Mouse (Mus musculus) kidney, embryonic 16.5 days (tissue): ENCODE measurements at regions not wholly inside any gene's neighbourhood (a gene's known extent, or its start where the extent isn't known, plus 50 kb on each side); places are given as distances from the start of the nearest gene placed in this dataset.
"Not testable (repeated sequence)": the region's sequence is repeated elsewhere in the genome, so short reads cannot be mapped to it uniquely, and the experiment has no call there.

ENCODE experiments used
- ATAC-seq: fragments of 200-750 bp; cut with Nextera tagmentation; 2 replicates; pipeline ENCODE4 v1.8.0; 2017; ENCODE audit warnings: moderate TSS enrichment; ENCODE audit not compliant: low FRiP score, low TSS enrichment
- H3K27ac ChIP-seq: fragments of 300-500 bp; sonication (generic); 2 replicates; pipeline ENCODE4 v1.5.1; 2014; ENCODE audit warnings: low read length
- H3K27me3 ChIP-seq: fragments of 300-500 bp; sonication (generic); 2 replicates; pipeline ENCODE4 v1.6.1; 2014; ENCODE audit warnings: low read length, control low read depth, mixed read lengths; ENCODE audit not compliant: insufficient read depth
- H3K36me3 ChIP-seq: fragments of 300-500 bp; sonication (generic); 2 replicates; pipeline ENCODE4 v1.6.1; 2014; ENCODE audit warnings: low read length, control low read depth, mixed read lengths; ENCODE audit not compliant: insufficient read depth
- H3K4me1 ChIP-seq: fragments of 300-500 bp; sonication (generic); 2 replicates; pipeline ENCODE4 v1.6.1; 2014; ENCODE audit warnings: low read length, control low read depth, mixed read lengths; ENCODE audit not compliant: insufficient read depth
- H3K4me2 ChIP-seq: fragments of 300-500 bp; sonication (generic); replicated peaks from 2 replicates; pipeline ENCODE4 v1.6.1; 2014; ENCODE audit warnings: low read depth, low read length
- H3K4me3 ChIP-seq: fragments of 300-500 bp; sonication (generic); 2 replicates; pipeline ENCODE4 v1.5.1; 2014; ENCODE audit warnings: mild to moderate bottlenecking, low read length
- H3K9ac ChIP-seq: fragments of 300-500 bp; sonication (generic); replicated peaks from 2 replicates; pipeline ENCODE4 v1.6.1; 2014; ENCODE audit warnings: low read length
- H3K9me3 ChIP-seq: fragments of 300-500 bp; sonication (generic); 2 replicates; pipeline ENCODE4 v1.6.1; 2016; ENCODE audit warnings: low read length, control low read depth
- WGBS: fragments of 180-500 bp; shearing (Covaris S2); extraction: QIAGEN DNeasy Blood & Tissue Kit; methylation state at CpG from one replicate; pipeline ENCODE4 v1.1.7; 2014; 5-methylcytosine and 5-hydroxymethylcytosine counted together

DNA sequence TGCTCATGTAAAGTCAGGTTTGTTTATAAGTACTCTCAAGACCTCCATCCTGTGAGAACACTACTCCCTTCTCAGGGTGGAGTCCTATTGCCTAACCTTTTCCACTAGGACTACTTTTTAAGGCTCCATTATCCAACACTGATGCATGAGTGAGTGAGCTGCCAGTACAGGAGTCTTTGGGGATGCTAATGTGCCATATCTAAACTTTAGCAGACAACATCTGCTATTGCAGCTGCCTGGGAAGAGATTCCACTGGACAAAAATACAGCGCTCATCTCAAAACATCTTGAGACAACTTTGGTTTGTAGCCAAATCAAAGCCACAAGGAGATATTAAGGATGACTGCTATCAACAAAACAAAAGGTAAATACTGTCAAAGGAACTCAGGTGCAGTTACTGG lies 52.3 kb upstream of the Gm10985 start:
- Histone ChIP-seq H3K4me2 (no peak overlapping the region), H3K9ac (no peak overlapping the region), H3K9me3 (no peaks in the 10 kb centered on the region), H3K27me3 (no peaks in the 10 kb centered on the region), H3K4me1 (no peaks in the 10 kb centered on the region), H3K4me3 (no peak overlapping the region), H3K36me3 (no peaks in the 10 kb centered on the region), H3K27ac (no peak overlapping the region)
- ATAC-seq: no peak
- WGBS: 98% methylated on average over 1 of the region's 1 CpGs

DNA sequence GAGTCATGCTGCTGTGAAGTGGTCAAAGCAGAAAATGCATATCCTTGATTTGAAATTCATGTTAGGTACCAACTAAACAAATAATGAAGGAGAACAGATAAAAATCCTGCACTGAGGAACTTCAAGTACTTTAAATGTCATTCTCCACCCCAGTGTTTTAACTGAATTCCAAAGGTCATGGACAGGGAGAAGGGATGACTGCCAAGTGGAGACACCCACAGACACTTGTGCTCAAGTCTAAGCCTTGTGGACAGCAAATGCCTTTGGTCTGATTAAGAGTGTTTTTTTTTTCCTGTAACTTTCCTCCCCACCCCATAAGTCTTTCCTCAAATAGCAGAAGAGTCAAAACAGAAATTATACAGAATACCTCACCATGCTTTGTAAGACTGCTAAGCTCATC lies 55.2 kb upstream of the Gm10985 start:
- no peak overlapping the region for H3K9ac ChIP-seq
- H3K9me3 ChIP-seq: no peaks in the 10 kb centered on the region
- ATAC-seq: no peak
- no peaks in the 10 kb centered on the region for H3K27me3 ChIP-seq
- H3K4me2 ChIP-seq: no peak overlapping the region
- no peak overlapping the region for H3K27ac ChIP-seq
- no peaks in the 10 kb centered on the region for H3K36me3 ChIP-seq
- H3K4me3 ChIP-seq: no peak overlapping the region
- no peaks in the 10 kb centered on the region for H3K4me1 ChIP-seq

DNA sequence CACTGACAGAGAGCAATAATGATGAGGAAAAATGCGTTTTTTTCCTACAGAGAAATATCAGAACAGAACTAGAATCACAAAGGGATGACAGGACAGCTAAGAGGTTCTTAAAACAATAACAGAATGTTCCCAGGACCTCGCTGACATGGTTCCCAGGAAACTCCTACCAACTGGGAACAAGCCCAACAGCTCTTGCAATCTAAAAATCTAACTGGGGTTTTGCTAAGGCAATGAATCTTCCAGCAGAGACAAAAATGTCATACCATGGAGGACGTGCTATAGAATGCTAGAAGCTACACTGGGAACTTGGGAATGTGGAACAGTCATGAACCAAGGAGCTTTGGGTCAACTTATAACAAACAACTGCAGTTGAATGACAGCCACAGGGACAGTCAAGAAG lies 59.7 kb upstream of the Gm10985 start:
- no peak overlapping the region for H3K9ac ChIP-seq
- no peaks in the 10 kb centered on the region for H3K36me3 ChIP-seq
- ATAC-seq: no peak
- H3K27ac ChIP-seq: no peak overlapping the region
- no peaks in the 10 kb centered on the region for H3K27me3 ChIP-seq
- 48% methylated on average over 3 of the region's 3 CpGs for WGBS
- no peaks in the 10 kb centered on the region for H3K4me1 ChIP-seq
- H3K4me3 ChIP-seq: no peak overlapping the region
- no peaks in the 10 kb centered on the region for H3K9me3 ChIP-seq
- no peak overlapping the region for H3K4me2 ChIP-seq

DNA sequence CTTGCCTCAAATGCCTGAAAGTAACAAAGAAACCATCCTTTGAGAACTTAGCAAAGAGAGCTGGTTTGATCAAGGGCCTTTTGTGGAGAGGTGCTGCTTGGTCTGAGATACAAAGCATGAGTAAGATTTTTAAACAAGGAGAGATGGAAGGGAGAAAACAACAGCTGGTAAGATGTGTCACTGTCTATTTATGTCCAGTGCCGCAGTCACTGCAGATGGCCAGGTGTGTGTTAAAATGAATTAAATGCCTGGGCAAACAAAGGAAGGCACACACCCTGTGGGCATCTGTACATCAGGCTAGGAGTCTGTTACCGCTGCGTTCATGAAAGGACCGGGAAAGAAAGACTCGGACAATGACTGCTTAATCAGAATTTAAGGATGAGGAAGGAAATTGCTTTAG lies 68.2 kb upstream of the Gm10985 start:
- no peak for ATAC-seq
- Histone ChIP-seq H3K27ac (no peak overlapping the region), H3K27me3 (no peaks in the 10 kb centered on the region), H3K9ac (no peak overlapping the region), H3K4me2 (no peak overlapping the region), H3K9me3 (no peaks in the 10 kb centered on the region), H3K36me3 (no peaks in the 10 kb centered on the region), H3K4me1 (no peaks in the 10 kb centered on the region), H3K4me3 (no peak overlapping the region)
- 77% methylated on average over 5 of the region's 5 CpGs for WGBS

DNA sequence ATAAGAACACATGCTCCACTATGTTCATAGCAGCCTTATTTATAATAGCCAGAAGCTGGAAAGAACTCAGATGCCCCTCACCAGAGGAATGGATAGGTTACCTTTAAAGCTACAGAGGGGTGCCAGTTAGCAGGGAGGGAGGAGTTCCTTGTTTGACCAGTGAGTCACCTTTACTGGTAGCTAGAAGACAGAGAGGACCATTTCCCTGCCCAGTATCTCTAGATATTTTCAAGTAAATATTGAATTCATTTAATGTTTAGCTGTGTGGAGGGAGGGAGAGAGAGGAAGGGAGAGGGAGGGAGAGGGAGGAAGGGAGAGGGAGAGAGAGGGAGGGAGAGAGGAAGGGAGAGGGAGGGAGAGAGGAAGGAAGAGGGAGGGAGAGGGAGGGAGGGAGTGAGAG lies 77.3 kb upstream of the Gm10985 start:
- Histone ChIP-seq H3K4me2 (no peak overlapping the region), H3K4me3 (no peak overlapping the region), H3K27me3 (no peaks in the 10 kb centered on the region), H3K36me3 (no peaks in the 10 kb centered on the region), H3K4me1 (no peaks in the 10 kb centered on the region), H3K27ac (no peak overlapping the region), H3K9ac (no peak overlapping the region), H3K9me3 (no peaks in the 10 kb centered on the region)
- no peak for ATAC-seq

DNA sequence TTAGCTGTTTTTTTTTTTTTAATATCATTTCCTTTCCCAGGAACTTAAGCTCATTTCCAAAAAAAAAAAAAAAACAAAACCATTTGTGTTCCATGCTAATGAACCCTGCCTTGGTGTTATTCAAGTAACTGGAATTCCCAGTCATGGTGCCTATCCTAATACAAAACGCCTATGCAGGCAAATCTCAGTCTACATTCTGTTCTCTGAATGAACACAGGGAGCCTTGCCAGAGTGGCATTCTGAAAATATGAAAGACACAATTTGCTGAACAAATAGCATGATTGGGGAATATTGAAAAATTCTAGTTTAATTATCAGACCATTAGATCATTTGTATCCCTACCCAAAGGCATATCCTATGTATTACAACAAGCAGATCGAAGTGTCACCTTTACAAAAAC lies 80.9 kb upstream of the Gm10985 start:
- no peak for ATAC-seq
- H3K4me3 ChIP-seq: no peak overlapping the region
- no peak overlapping the region for H3K9ac ChIP-seq
- H3K9me3 ChIP-seq: no peaks in the 10 kb centered on the region
- no peaks in the 10 kb centered on the region for H3K4me1 ChIP-seq
- H3K4me2 ChIP-seq: no peak overlapping the region
- no peak overlapping the region for H3K27ac ChIP-seq
- H3K27me3 ChIP-seq: no peaks in the 10 kb centered on the region
- no peaks in the 10 kb centered on the region for H3K36me3 ChIP-seq
- WGBS: 89% methylated on average over 2 of the region's 2 CpGs

DNA sequence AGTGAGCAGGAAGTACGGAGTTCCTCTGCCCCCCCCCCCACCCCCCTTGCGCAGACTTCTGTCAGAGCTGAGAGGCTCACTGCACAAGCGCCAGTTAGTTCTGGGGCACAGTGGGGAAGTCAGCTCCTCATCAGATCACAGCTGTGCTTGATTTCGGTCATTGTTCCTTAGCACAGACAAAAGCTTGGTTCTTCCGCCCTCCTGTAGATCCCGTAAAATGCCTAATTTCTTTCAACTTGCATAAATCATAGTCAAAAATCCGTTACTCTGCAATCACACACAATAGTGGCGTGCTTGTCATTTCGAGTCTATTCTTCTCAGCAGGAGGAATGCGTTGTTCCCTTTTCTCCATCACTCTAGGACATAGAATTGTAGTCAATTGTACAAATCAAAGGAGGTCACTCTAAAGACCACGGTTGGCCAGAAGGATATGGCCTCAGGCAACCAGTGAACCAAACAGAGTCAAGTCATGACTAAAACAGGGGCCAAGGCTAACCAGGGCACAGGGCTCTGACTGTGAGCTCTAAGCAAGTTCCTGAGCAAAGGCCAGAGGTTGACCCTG lies 83.3 kb upstream of the Gm10985 start:
- Histone ChIP-seq H3K36me3 (no peaks in the 10 kb centered on the region), H3K9ac (no peak overlapping the region), H3K27ac (no peak overlapping the region), H3K9me3 (peaks cover 2% of the 10 kb centered on the region; the same call in 1 of the 2 replicates), H3K4me2 (no peak overlapping the region), H3K27me3 (no peaks in the 10 kb centered on the region), H3K4me3 (no peak overlapping the region), H3K4me1 (no peaks in the 10 kb centered on the region)
- WGBS: 80% methylated on average over 11 of the region's 11 CpGs
- ATAC-seq: no peak

DNA sequence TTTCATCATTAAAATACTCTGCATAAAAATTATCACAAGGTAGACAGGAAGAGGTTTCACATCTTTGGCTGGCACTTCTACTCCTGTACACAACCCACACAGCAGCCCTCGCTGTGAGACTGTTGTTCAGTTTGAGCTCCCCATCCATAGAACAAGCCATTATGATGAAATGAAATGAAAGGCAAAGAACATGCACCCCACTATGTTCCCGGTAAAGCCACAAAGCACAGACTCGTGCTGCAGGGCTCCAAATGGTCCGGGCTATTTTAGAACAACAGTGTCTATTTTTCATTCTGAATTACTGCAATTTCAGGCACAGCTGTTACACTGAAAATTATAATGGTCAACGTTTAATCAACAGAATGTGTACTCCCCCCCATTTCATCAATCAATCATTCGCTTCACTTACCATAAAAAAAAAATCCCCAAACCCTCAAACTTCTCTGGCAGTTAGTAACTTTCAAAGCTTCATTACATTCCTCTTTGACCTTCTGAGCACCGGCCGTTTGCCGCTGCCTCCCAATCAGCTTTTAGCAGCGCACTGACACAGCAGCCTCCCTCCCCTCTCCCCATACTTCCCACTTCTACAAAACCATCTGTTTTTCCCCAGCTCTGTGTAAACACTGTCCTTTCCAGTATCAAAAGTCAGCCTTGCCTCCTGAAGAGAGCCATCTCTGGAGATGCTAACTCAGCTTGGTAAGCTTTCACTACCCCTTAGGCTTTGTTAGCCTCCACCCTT lies 88.6 kb upstream of the Gm10985 start:
- ATAC-seq: no peak
- WGBS: 25% methylated on average over 10 of the region's 10 CpGs
- H3K9ac ChIP-seq: no peak overlapping the region
- H3K27ac ChIP-seq: no peak overlapping the region
- H3K27me3 ChIP-seq: no peaks in the 10 kb centered on the region
- H3K4me1 ChIP-seq: no peaks in the 10 kb centered on the region
- H3K9me3 ChIP-seq: peaks cover 2% of the 10 kb centered on the region; the same call in 1 of the 2 replicates
- H3K4me2 ChIP-seq: no peak overlapping the region
- no peaks in the 10 kb centered on the region for H3K36me3 ChIP-seq
- no peak overlapping the region for H3K4me3 ChIP-seq

DNA sequence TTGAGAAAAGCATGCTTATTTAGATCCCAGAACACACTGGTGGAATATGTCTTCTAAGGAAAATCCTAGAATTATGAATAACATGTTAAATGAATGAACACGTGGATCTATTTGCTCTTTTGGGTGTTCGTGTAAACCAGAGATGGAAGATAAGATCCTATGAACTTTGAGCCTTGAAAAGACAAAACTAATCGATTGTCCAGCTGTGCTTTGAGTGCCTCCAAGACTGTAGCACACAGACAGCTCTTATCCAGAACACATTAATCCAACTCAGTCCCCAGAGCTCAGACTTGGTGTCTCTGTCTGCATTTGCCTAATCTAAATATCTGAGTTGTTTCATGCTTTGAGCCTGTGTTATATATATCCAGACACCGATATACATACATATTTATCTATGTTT lies 80.0 kb upstream of the Frem2 start:
- WGBS: 61% methylated on average over 4 of the region's 4 CpGs
- Histone ChIP-seq H3K4me1 (no peaks in the 10 kb centered on the region), H3K9ac (no peak overlapping the region), H3K27me3 (no peaks in the 10 kb centered on the region), H3K4me3 (no peak overlapping the region), H3K36me3 (no peaks in the 10 kb centered on the region), H3K9me3 (no peaks in the 10 kb centered on the region), H3K4me2 (no peak overlapping the region), H3K27ac (no peak overlapping the region)
- ATAC-seq: no peak

DNA sequence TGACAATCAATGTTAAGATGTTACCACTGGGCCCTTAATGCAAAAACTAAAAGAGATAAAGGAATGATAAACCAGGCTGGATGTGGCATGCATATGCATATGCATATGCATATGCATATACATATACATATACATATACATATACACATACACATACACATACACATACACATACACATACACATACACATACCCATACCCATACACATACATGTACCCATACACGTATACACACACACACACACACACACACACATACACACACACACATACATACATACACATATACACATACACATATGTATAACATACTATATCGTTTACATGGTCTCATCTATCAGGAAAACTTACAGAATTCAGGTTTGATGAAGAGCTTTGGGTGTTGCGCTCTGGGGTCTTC lies 78.5 kb upstream of the Frem2 start:
- H3K4me2 ChIP-seq, ATAC-seq, H3K4me3 ChIP-seq, H3K36me3 ChIP-seq, H3K27me3 ChIP-seq, H3K9me3 ChIP-seq, H3K9ac ChIP-seq, H3K4me1 ChIP-seq, H3K27ac ChIP-seq: not testable (repeated sequence)
- 95% methylated on average over 3 of the region's 3 CpGs for WGBS
